Mouse (Mus musculus): ENCODE results near the gene Gm20696. TPM values are rescaled to one million over a fixed set of nuclear protein-coding genes. Genes with fewer than 3 reads are reported as not detected.

Gm20696 gene
- polyA plus RNA-seq, 1 experiment from 2014 or later: 2.7 TPM

DNA sequence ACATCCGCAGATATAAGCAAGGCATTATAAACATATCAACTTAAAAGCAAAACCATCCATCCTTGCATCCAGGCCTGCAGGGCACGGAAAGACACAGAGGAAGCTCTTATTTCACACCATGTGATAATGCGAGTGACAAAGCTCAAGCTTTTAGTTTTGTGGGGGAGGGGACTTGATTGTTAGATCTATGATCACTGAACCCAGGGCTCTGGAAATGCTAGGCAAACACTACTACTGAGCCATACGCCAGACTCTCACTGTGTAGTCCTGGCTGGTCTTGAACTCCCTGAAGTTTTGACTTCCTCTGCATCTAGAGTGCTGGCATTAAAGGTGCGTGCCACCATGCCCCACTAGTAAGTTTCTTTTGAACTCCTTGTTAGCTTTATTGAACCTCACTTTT is 408.3 kb downstream of the Gm20696 start:
- Histone ChIP-seq H3K4me2 (no peak overlapping the region), H3K4me3 (no peak overlapping the region), H3K27me3 (no peaks in the 10 kb centered on the region), H3K27ac (replicated peaks) (no peak overlapping the region), H3K4me1 (replicated peaks) (peaks cover 7% of the 10 kb centered on the region), H3K9ac (no peak overlapping the region), H3K9me3 (no peaks in the 10 kb centered on the region), H3K36me3 (no peaks in the 10 kb centered on the region)
- 73% methylated on average over 5 of the region's 5 CpGs for WGBS
- ATAC-seq (ENCODE audit: low read depth): no peak

DNA sequence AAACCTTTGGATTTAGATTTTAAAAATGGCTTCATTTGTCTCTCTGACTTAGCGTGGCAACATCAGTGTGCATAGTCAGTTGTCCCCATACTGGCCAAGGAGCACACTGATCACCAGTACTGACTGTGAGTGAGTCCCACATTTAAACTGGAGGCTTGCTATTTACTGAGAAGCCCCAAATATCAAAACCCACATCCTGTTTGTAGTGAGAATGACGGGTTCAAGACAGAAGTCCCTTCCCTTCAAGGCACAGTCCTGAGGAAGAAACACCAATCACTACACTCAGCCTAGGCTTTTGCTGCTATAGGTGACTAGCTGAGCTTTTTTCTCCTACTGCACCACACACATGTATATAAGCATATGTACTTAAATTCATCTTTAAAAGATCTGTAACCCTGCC is 408.9 kb downstream of the Gm20696 start:
- Histone ChIP-seq H3K4me1 (replicated peaks) (0 out of 2 replicates have a peak, but pooled peaks cover 2% of the 10 kb centered on the region), H3K9me3 (no peaks in the 10 kb centered on the region), H3K27me3 (no peaks in the 10 kb centered on the region), H3K36me3 (no peaks in the 10 kb centered on the region), H3K4me2 (no peak overlapping the region), H3K4me3 (no peak overlapping the region), H3K27ac (replicated peaks) (no peak overlapping the region), H3K9ac (no peak overlapping the region)
- WGBS: 89% methylated on average over 2 of the region's 2 CpGs
- ATAC-seq (ENCODE audit: low read depth): no peak

DNA sequence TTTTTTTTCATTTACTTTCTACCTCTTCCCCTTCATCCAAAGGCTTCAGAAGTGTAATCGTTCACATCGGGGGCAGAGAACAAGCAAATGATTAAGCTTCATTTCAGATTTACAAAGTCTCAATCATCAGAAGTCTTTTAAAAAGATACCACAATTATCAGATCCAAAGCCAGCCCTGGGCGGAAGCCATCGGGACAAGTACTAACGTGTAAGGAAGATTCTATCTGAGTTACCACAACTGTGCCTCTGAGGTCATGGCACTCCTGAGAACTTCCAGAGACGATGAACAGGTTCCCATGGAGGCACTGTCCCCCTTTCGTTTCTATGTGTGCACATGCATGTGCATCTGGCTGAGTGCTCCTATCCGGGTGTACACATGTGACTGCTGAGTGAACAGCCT is 413.3 kb downstream of the Gm20696 start:
- no peaks in the 10 kb centered on the region for H3K36me3 ChIP-seq
- no peaks in the 10 kb centered on the region for H3K9me3 ChIP-seq
- no peak for ATAC-seq (ENCODE audit: low read depth)
- WGBS: 90% methylated on average over 8 of the region's 8 CpGs
- no peak overlapping the region for H3K9ac ChIP-seq
- H3K4me3 ChIP-seq: no peak overlapping the region
- no peak overlapping the region for H3K4me2 ChIP-seq
- no peak overlapping the region for H3K27ac ChIP-seq (replicated peaks)
- H3K27me3 ChIP-seq: no peaks in the 10 kb centered on the region
- no peaks in the 10 kb centered on the region for H3K4me1 ChIP-seq (replicated peaks)

DNA sequence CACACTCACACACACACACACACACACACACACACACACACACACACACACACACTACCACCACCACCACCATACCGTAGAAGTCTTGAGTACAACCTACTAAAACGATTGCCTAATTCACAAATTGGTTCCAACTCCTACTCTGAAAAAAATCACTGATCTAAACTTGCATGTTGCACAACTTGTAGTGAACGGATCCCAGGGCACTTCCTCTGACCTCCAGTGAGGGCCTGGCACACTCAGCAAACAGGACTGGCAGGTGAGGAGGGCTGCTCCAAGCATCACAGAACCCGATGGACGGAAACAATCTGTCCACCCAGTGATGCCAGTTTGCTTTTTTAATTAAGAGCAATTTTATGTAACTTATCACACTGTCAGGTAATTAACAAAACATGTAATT is 413.8 kb downstream of the Gm20696 start:
- no peaks in the 10 kb centered on the region for H3K4me1 ChIP-seq (replicated peaks)
- no peak overlapping the region for H3K9ac ChIP-seq
- H3K4me2 ChIP-seq: no peak overlapping the region
- no peaks in the 10 kb centered on the region for H3K9me3 ChIP-seq
- ATAC-seq (ENCODE audit: low read depth): no peak
- H3K27me3 ChIP-seq: no peaks in the 10 kb centered on the region
- no peak overlapping the region for H3K4me3 ChIP-seq
- H3K36me3 ChIP-seq: no peaks in the 10 kb centered on the region
- 90% methylated on average over 5 of the region's 5 CpGs for WGBS
- H3K27ac ChIP-seq (replicated peaks): no peak overlapping the region

DNA sequence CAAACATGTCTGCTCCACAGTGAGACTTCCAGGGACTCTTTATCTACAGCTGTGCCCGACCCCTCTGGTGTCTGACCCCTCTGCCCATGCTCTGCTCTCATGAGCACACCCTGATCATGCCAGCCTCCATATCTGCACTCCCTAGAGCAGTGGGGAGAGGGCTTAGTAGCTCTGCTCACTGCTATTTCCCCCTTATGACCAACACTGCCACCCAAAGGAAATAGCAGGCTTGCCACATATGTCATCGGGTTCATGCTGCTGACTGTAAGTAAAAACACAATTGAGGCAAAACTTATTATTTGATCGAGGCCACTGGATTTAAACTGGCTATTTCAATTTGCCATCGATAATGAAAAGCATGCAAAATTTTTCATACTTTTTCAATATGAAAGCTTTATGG is 414.7 kb downstream of the Gm20696 start:
- Histone ChIP-seq H3K4me3 (no peak overlapping the region), H3K27me3 (no peaks in the 10 kb centered on the region), H3K4me2 (no peak overlapping the region), H3K36me3 (no peaks in the 10 kb centered on the region), H3K9me3 (no peaks in the 10 kb centered on the region), H3K9ac (no peak overlapping the region), H3K27ac (replicated peaks) (no peak overlapping the region), H3K4me1 (replicated peaks) (no peaks in the 10 kb centered on the region)
- 91% methylated on average over 4 of the region's 4 CpGs for WGBS
- ATAC-seq (ENCODE audit: low read depth): no peak

DNA sequence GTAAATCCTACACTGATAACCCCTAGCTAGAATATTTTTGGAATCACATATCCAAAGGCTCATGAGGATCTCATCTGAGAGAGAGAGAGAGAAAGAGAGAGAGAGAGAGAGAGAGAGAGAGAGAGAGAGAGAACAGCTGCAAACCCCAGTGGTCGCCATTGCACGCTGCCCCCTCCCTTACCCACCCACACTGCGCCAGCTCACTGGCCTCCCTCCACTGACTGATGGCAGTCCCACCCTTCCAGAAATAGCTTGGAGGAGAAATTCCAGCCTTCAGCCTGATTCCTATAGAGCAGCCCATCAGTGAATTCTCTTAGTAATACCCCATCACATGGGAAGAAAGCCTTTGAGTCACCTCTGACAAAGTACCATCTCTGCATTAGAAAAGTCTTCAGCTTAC is 415.4 kb downstream of the Gm20696 start:
- Histone ChIP-seq H3K4me2 (no peak overlapping the region), H3K36me3 (no peaks in the 10 kb centered on the region), H3K27ac (replicated peaks) (no peak overlapping the region), H3K9me3 (no peaks in the 10 kb centered on the region), H3K27me3 (no peaks in the 10 kb centered on the region), H3K4me1 (replicated peaks) (no peaks in the 10 kb centered on the region), H3K4me3 (no peak overlapping the region), H3K9ac (no peak overlapping the region)
- ATAC-seq (ENCODE audit: low read depth): no peak
- WGBS: 71% methylated on average over 3 of the region's 3 CpGs

DNA sequence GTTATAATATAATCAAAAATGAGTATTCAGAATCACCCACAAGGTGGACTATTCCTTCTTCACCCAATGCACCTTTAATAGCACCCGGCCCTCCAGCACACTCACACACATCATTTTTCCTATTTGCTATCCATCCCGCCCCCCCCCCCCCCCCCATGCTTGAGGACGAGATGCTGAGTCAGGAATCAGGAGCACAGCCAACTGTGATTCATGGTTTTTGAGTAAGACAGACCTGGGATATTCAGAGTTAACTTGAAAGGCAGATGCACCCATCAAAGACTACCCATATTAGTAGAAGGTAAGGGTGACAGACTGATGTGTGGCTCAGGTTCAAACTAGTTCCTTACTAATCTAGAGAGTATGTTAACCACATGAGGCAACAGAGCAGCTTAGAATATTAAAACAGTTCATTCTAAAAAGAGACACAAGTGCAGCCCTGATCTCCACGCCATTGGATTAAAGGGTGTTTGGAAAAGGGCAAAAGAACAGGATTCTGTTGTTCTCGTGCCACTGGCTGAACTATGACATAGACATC is 417.0 kb downstream of the Gm20696 start:
- Histone ChIP-seq H3K36me3 (no peaks in the 10 kb centered on the region), H3K27me3 (no peaks in the 10 kb centered on the region), H3K9me3 (no peaks in the 10 kb centered on the region), H3K4me1 (replicated peaks) (no peaks in the 10 kb centered on the region), H3K27ac (replicated peaks) (no peak overlapping the region), H3K9ac (no peak overlapping the region), H3K4me2 (no peak overlapping the region), H3K4me3 (no peak overlapping the region)
- WGBS: 73% methylated on average over 5 of the region's 5 CpGs
- ATAC-seq (ENCODE audit: low read depth): no peak

DNA sequence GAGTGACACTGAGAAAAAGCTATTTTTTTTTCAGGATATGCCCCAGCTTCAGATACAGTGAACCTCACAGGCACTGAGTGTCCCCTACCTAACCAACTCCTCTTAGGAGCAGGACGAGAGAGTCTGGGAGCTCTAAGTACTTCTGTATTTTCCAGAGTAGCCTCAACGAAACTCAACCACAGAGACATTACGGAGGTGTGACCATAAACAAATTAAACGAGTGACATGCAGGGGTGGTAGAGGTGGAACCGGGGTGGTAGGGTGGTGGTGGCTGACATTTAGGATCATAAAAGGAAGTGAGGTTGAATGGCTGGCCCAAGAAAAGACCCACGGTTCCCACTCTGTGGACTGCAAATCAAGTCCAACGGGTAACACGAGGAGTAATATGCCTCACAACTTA is 418.2 kb downstream of the Gm20696 start:
- Histone ChIP-seq H3K36me3 (no peaks in the 10 kb centered on the region), H3K9me3 (no peaks in the 10 kb centered on the region), H3K4me2 (no peak overlapping the region), H3K4me3 (no peak overlapping the region), H3K27me3 (no peaks in the 10 kb centered on the region), H3K4me1 (replicated peaks) (no peaks in the 10 kb centered on the region), H3K27ac (replicated peaks) (no peak overlapping the region), H3K9ac (no peak overlapping the region)
- 70% methylated on average over 8 of the region's 8 CpGs for WGBS
- no peak for ATAC-seq (ENCODE audit: low read depth)

DNA sequence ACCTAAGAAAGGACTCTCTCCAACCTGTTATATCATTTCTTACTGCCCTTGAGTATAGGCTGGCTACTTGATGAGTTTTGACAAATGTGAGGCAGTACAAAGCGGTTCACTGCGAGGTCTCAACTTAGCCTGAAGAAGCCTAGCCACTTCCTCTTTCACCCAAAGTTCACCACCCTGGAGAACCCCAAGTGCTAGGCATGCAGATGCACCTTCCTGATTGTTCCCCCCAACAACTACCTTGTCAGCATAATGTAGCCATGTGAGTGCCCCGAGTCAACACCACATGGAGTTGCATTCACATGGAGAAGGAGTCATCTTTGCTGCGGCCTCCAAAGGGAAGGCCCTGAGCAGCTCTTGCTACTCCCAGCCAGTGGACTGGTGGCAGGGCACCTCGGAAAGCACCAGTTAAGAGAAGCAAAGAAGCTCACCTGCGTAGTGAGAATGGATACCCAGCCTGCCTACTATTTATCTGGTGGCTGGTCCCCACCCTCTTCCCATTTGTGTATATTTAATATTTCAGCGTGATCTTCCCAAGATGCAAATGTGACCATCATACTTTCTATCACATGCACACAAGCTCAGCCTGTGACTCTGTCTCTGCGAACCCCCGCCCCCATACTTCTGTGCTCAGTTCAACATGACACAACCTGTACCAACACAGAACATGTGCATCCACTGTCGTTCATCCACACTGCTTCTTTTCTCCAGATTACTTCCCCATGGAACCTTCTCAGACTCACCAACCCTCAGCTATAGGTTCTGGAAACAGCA is 424.8 kb downstream of the Gm20696 start:
- H3K9me3 ChIP-seq: no peaks in the 10 kb centered on the region
- no peak for ATAC-seq (ENCODE audit: low read depth)
- no peaks in the 10 kb centered on the region for H3K4me1 ChIP-seq (replicated peaks)
- H3K36me3 ChIP-seq: no peaks in the 10 kb centered on the region
- H3K4me2 ChIP-seq: no peak overlapping the region
- no peak overlapping the region for H3K27ac ChIP-seq (replicated peaks)
- H3K9ac ChIP-seq: no peak overlapping the region
- no peaks in the 10 kb centered on the region for H3K27me3 ChIP-seq
- H3K4me3 ChIP-seq: no peak overlapping the region
- WGBS: 93% methylated on average over 10 of the region's 10 CpGs

DNA sequence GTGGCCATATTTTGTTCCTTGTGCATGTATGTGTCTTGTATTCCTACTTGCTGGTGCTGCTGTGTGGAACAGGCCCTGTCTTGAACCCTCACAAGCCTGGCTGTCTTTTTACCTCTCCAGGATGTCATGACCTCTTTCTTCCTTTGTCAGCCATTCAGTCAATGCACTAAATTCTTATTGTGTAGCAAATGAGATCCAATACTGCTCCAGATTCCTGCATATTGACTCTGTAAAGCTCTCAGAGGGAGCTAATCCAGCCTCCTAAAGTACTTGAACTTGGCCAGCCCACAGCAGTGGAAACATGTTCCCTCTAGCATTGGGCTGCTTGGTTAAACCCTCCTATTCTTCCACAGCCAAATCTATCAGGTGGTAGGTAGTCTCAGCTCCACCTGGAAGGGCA is 425.8 kb downstream of the Gm20696 start:
- no peaks in the 10 kb centered on the region for H3K36me3 ChIP-seq
- no peak for ATAC-seq (ENCODE audit: low read depth)
- no peak overlapping the region for H3K9ac ChIP-seq

DNA sequence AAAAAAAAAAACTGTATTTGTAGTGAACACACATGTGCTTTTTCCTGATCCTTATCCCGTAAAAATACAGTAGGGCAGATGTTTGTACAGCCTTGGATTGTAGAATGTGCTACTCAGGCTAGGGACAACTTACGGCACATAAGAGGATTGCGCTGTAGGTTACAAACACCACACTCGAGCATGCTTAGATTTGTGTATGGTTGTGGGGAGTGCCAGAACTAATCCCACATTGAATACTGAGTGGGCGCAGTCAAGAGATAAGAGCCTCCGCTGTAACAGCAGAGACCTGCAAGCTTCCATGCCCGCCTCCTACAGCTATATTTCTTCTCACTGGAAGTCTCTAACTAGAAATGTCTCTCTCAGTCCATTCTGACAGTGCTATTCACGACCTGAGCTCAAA is 431.0 kb downstream of the Gm20696 start:
- Histone ChIP-seq H3K4me1 (replicated peaks) (peaks cover 23% of the 10 kb centered on the region), H3K9me3 (no peaks in the 10 kb centered on the region), H3K27me3 (no peaks in the 10 kb centered on the region), H3K36me3 (no peaks in the 10 kb centered on the region), H3K27ac (replicated peaks) (no peak overlapping the region), H3K9ac (no peak overlapping the region), H3K4me3 (no peak overlapping the region), H3K4me2 (no peak overlapping the region)
- WGBS: 82% methylated on average over 8 of the region's 8 CpGs
- ATAC-seq (ENCODE audit: low read depth): no peak

More for the DNA sequence above, 425.8 kb downstream of the Gm20696 start:
- Histone ChIP-seq H3K4me3 (no peak overlapping the region), H3K4me2 (no peak overlapping the region), H3K4me1 (replicated peaks) (no peaks in the 10 kb centered on the region), H3K9me3 (no peaks in the 10 kb centered on the region), H3K27ac (replicated peaks) (no peak overlapping the region), H3K27me3 (no peaks in the 10 kb centered on the region)

DNA sequence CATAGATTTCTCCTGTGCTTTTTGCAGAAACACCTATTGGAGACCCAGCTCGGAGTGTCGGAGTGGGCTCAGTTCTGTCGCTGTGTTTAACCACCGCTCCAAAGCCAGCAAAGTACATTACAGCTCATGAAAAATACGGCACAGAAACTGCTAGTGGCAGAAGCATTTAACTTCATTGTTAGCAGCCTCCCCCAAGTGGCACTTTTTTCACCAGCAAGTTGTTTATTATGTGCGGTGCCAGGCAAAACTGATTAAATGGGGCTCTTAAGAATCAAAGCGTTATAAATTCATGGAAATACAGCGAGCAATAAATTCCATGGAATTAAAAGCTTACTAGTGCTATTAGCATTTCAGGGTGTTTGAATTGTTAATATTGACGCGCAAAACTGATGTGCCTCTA is 433.2 kb downstream of the Gm20696 start:
- H3K4me3 ChIP-seq: no peak overlapping the region
- no peaks in the 10 kb centered on the region for H3K36me3 ChIP-seq
- H3K9me3 ChIP-seq: no peaks in the 10 kb centered on the region
- ATAC-seq (ENCODE audit: low read depth): no peak
- H3K27ac ChIP-seq (replicated peaks): no peak overlapping the region
- H3K9ac ChIP-seq: no peak overlapping the region
- no peak overlapping the region for H3K4me2 ChIP-seq
- WGBS: 45% methylated on average over 10 of the region's 10 CpGs
- no peaks in the 10 kb centered on the region for H3K27me3 ChIP-seq
- H3K4me1 ChIP-seq (replicated peaks): peaks cover 23% of the 10 kb centered on the region

DNA sequence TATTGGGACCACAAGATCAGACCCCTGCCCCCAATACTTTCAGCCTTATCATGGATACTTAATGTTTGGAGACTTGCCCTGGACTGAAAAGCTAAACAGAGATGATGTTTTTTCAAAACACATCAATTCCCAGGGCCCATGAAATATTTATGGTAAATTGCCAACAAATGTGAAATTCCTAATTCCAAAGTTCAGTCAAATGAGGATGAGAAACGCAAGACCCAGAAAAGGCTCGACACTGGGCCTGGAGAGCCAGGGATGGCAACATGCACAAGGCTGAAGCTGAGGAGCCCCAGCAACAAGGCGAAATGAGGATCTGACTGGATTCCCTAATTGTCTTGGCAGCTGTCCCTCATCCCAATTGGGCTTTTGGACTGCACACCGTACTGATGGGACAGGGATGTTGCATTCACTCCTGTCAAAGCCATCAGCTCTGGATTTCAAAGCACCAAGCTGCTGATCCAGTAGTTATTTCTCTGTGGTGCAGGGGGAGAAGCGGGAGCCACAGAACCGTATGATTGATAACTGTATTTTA is 438.2 kb downstream of the Gm20696 start:
- Histone ChIP-seq H3K9me3 (no peaks in the 10 kb centered on the region), H3K27ac (replicated peaks) (no peak overlapping the region), H3K36me3 (no peaks in the 10 kb centered on the region), H3K9ac (no peak overlapping the region), H3K27me3 (no peaks in the 10 kb centered on the region), H3K4me3 (no peak overlapping the region), H3K4me2 (no peak overlapping the region), H3K4me1 (replicated peaks) (peaks cover 25% of the 10 kb centered on the region)
- ATAC-seq (ENCODE audit: low read depth): no peak
- 82% methylated on average over 6 of the region's 6 CpGs for WGBS
